Mouse (Mus musculus): Measurements from ENCODE around the gene Cabp1.
"Not testable (repeated sequence)": the region's sequence is repeated elsewhere in the genome, so short reads cannot be mapped to it uniquely, and the experiment has no call there.

Cabp1 gene

GRCm38 (mm10) chr5:115186371-115187073, 7.7 kb downstream of the Cabp1 start:
- in situ Hi-C loops (cut with MboI; ENCODE audit: low pct_unique_long_range_greater_than_20kb in 1 of 2, low sequenced_read_pairs in 2 of 2, unreplicated experiment in 1 of 2) = no loop called here

DNA sequence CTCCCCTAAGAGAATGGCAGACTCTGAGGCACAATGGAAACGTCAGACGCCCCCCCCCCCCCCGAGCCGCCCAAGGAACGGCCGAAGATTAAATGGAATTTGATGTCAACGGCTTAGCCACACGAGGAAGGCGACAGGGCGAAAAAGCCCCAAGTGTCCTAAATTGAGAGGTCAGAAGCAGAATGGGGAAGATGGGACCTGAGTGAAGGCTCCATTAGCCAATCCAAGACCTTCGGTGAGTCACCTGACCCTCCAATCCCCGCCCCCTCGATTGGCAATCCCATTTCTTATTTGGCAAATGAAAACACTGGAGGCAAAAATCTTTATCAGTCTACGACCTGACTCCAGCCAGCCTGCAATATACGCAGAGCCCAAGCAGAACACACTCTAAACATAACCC, 9.5 kb downstream of the Cabp1 start:
- in situ Hi-C loops (cut with MboI; ENCODE audit: low pct_unique_long_range_greater_than_20kb in 1 of 2, low sequenced_read_pairs in 2 of 2, unreplicated experiment in 1 of 2) = no loop called here

DNA sequence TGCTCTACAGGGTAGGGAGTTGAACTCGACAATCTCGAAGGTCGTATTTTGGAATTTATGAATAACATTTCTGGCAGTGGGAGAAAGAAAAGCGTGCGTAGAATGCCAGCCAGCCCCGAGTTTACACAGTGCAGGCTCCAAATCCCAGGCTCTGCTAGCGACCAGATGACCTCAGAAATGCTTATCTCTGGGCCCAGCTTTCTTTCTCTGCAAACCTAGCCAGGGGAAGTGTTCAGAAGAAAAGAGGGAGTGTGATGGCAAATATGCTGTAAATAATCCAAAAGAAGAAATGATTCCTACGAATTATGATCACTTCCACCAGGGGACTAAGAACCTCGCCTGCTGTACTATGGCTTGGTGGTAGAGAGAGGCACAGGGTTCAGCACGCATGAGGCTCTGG, 10.7 kb downstream of the Cabp1 start:
- in situ Hi-C loops (cut with MboI; ENCODE audit: low pct_unique_long_range_greater_than_20kb in 1 of 2, low sequenced_read_pairs in 2 of 2, unreplicated experiment in 1 of 2) = no loop called here

- in situ Hi-C loops (cut with MboI; ENCODE audit: low pct_unique_long_range_greater_than_20kb in 1 of 2, low sequenced_read_pairs in 2 of 2, unreplicated experiment in 1 of 2) = no loop called here
Measured at GRCm38 (mm10) chr5:115182925-115183324, 11.3 kb downstream of the Cabp1 start.

DNA sequence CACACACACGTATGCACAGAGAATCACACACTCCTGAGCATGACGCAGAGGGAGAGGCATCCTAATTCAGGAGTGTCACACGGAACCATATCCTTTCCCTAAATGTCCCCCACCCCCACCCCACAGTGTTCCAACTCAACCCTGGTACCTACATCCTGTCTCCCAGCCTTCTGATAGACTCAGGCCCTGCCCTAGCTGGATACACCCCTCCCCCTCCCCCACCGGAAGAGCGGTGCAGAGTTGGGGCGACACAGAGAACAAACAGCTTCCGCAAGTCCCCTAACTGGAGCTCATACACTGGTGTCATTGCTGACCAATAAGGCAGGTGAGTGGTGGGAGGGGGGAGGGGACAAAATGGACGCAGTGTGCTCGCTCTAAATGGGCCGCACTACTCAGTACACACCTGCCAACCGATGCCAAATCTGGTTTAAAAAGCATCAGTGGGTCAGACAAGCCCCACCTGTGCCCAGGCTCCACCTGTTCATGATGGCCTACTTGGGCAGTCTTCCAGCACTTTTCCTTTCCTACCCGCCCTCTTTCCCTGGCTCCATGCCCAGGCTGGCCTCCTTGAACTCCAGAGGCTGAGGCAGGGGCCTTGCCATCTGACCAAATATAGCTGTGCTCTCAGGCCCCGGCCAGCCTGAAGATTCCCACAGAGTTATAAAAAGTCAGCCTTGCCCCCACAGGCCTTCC, 12.8 kb downstream of the Cabp1 start:
- in situ Hi-C loops (cut with MboI; ENCODE audit: low pct_unique_long_range_greater_than_20kb in 1 of 2, low sequenced_read_pairs in 2 of 2, unreplicated experiment in 1 of 2) = no loop called here

GRCm38 (mm10) chr5:115179596-115179995, 14.6 kb downstream of the Cabp1 start:
- in situ Hi-C loops (cut with MboI; ENCODE audit: low pct_unique_long_range_greater_than_20kb in 1 of 2, low sequenced_read_pairs in 2 of 2, unreplicated experiment in 1 of 2) = no loop called here

DNA sequence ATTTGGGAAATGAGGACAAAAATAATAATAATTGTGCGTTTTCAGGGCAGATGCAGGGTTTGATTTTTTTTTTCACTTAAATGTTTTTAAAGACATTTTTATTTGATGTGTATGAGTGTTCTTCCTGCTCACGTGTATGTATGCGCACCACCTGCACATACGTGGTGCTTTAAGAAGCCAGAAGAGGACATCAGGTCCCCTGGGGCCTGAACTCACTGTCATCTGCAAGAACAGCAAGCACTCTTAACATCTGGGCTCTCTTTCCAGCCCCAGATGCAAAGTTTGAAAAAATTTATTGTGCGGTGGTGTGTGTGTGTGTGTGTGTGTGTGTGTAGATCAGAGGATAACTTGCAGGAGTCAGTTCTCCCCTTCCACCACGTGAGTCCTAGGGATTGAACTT, 16.3 kb downstream of the Cabp1 start:
- in situ Hi-C loops (cut with MboI; ENCODE audit: low pct_unique_long_range_greater_than_20kb in 1 of 2, low sequenced_read_pairs in 2 of 2, unreplicated experiment in 1 of 2) = no loop called here

- in situ Hi-C loops (cut with MboI; ENCODE audit: low pct_unique_long_range_greater_than_20kb in 1 of 2, low sequenced_read_pairs in 2 of 2, unreplicated experiment in 1 of 2) = no loop called here
Measured at GRCm38 (mm10) chr5:115174554-115174953, 19.6 kb downstream of the Cabp1 start.

DNA sequence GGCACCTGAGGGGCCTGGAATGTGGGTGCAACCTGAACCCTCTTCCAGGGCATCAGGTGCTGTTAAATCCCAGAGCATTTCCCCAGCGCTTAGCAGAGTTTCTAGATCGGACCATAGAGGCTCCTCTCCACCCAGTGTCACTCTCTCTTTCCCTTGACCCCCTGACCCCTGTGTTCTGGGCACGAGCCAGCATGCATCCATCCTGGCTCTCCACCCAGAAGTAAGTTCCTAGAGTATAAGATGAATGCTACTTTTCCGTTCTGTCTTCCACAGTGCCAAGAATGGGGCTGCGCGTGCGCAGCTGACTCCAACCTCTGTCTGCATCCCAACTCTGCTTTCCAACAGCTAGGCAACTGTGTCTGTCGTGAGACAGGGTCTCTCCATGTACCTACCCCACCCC, 24.0 kb downstream of the Cabp1 start:
- in situ Hi-C loops (cut with MboI; ENCODE audit: low pct_unique_long_range_greater_than_20kb in 1 of 2, low sequenced_read_pairs in 2 of 2, unreplicated experiment in 1 of 2) = no loop called here

- in situ Hi-C loops (cut with MboI; ENCODE audit: low pct_unique_long_range_greater_than_20kb in 1 of 2, low sequenced_read_pairs in 2 of 2, unreplicated experiment in 1 of 2) = loop anchor here in 1 of 2 experiments (5.0 kb wide), 1 partner anchor 48 kb away; no protein-coding TSS in a partner anchor
Measured at GRCm38 (mm10) chr5:115168641-115169415, 25.4 kb downstream of the Cabp1 start.

DNA sequence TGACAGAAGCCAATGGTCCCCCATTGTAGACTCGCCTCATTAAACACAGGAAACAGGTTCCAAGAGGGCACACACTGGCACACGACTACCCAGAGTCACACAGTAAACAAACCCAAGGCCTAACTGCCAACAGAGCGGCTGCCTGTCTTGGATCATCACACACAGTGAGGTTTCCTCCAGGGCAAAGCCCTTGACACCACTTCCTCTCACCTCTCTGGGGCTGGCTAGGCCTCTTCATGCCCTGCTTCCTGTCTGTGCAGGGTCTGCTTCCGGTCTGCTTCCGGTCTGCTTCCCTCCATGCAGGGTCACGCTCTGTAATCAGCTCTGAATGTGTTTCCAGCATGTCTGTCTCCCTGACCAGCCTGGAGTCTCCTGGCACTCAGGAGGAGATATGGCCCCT, 26.8 kb downstream of the Cabp1 start:
- in situ Hi-C loops (cut with MboI; ENCODE audit: low pct_unique_long_range_greater_than_20kb in 1 of 2, low sequenced_read_pairs in 2 of 2, unreplicated experiment in 1 of 2) = loop anchor here in 1 of 2 experiments (5.0 kb wide), 1 partner anchor 50 kb away; no protein-coding TSS in a partner anchor

- in situ Hi-C loops (cut with MboI; ENCODE audit: low pct_unique_long_range_greater_than_20kb in 1 of 2, low sequenced_read_pairs in 2 of 2, unreplicated experiment in 1 of 2) = loop anchor here in 1 of 2 experiments (5.0 kb wide), 1 partner anchor 50 kb away; no protein-coding TSS in a partner anchor
Measured at GRCm38 (mm10) chr5:115166815-115167194, 27.4 kb downstream of the Cabp1 start.

GRCm38 (mm10) chr5:115165895-115166814, 28.0 kb downstream of the Cabp1 start:
- in situ Hi-C loops (cut with MboI; ENCODE audit: low pct_unique_long_range_greater_than_20kb in 1 of 2, low sequenced_read_pairs in 2 of 2, unreplicated experiment in 1 of 2) = loop anchor here in 1 of 2 experiments (5.0 kb wide), 1 partner anchor 51 kb away; no protein-coding TSS in a partner anchor

GRCm38 (mm10) chr5:115165351-115165750, 28.8 kb downstream of the Cabp1 start:
- in situ Hi-C loops (cut with MboI; ENCODE audit: low pct_unique_long_range_greater_than_20kb in 1 of 2, low sequenced_read_pairs in 2 of 2, unreplicated experiment in 1 of 2) = loop anchor here in 1 of 2 experiments (5.0 kb wide), 1 partner anchor 52 kb away; no protein-coding TSS in a partner anchor

DNA sequence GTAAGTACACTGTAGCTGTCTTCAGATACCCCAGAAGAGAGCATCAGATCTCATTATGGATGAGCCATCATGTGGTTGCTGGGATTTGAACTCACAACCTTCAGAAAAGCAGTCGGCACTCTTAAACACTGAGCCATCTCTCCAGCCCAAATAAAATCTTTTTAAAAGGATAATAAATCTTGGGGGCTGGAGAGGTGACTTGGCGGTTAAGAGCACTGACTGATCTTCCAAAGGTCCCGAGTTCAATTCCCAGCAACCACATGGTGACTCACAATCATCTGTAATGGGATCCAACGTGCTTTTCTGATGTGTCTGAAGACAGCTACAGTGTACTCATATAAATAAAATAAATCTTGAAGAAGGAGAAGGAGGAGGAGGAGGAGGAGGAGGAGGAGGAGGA, 29.7 kb downstream of the Cabp1 start:
- in situ Hi-C loops (cut with MboI; ENCODE audit: low pct_unique_long_range_greater_than_20kb in 1 of 2, low sequenced_read_pairs in 2 of 2, unreplicated experiment in 1 of 2) = not testable (repeated sequence)

- in situ Hi-C loops (cut with MboI; ENCODE audit: low pct_unique_long_range_greater_than_20kb in 1 of 2, low sequenced_read_pairs in 2 of 2, unreplicated experiment in 1 of 2) = no loop called here
Measured at GRCm38 (mm10) chr5:115163563-115163962, 30.6 kb downstream of the Cabp1 start.

DNA sequence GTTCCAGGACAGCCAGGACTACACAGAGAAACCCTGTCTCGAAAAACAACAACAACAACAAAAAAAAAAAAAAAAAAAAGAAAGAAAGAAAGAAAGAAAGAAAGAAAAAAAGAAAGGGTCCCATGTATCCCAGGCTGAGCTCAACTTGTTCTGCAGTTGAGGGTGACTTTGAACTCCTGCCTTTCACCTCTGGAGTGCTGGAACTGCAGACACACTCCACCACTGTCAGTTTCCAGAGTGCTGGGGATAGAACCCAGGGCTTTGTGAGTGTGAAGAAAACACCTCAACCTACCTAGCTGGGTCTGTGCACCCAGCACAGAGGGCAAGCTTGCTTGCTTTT, 32.3 kb downstream of the Cabp1 start:
- in situ Hi-C loops (cut with MboI; ENCODE audit: low pct_unique_long_range_greater_than_20kb in 1 of 2, low sequenced_read_pairs in 2 of 2, unreplicated experiment in 1 of 2) = not testable (repeated sequence)

Data from mouse embryonic stem cell (cell line).